Mouse (Mus musculus): ENCODE results near the gene Areg.

- TF ChIP-seq CTCF (IDR thresholded peaks at IDR 0.05; ENCODE audit: control insufficient read depth, insufficient read depth, low read length) (no peak), POLR2A (IDR thresholded peaks at IDR 0.05; ENCODE audit: borderline replicate concordance, control insufficient read depth, low read depth, low read length) (no peak)
These were observed 7.6 kb downstream of the Areg start for GRCm38 (mm10) chr5:91147001-91147400.
